Mouse (Mus musculus) mesoderm, embryonic 11.5 days (tissue): ENCODE results near the gene Tmod3.
"Not testable (repeated sequence)": the region's sequence is repeated elsewhere in the genome, so short reads cannot be mapped to it uniquely, and the experiment has no call there.

Source experiments
- DNase-seq: peaks from one replicate; pipeline ENCODE4 v3.0.0-alpha.2; 2012; ENCODE audit warnings: low read depth, low spot score

Tmod3 gene

DNA sequence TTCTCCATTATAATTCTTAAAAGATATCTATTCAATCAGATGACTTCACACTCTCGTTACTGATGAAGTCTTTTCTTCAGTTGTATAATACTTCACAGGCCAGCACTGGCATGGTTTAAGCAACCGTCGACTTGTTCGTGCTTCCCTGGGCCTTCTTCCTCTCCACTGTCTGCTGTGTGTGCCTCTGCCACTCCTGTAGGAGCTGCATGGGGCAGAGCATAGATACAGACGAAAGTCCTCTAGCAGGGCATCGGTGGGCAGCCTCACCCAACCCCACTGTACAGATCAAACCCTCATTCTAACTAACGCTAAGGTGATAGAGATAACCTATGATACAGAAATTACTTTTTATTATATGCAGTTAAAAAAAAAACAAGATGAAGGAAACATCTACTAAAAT is 60.9 kb downstream of the Tmod3 start:
- no peak for DNase-seq

- DNase-seq, result peak; percentile 33
These were observed 63.5 kb downstream of the Tmod3 start for GRCm38 (mm10) chr9:75495945-75496344.

DNA sequence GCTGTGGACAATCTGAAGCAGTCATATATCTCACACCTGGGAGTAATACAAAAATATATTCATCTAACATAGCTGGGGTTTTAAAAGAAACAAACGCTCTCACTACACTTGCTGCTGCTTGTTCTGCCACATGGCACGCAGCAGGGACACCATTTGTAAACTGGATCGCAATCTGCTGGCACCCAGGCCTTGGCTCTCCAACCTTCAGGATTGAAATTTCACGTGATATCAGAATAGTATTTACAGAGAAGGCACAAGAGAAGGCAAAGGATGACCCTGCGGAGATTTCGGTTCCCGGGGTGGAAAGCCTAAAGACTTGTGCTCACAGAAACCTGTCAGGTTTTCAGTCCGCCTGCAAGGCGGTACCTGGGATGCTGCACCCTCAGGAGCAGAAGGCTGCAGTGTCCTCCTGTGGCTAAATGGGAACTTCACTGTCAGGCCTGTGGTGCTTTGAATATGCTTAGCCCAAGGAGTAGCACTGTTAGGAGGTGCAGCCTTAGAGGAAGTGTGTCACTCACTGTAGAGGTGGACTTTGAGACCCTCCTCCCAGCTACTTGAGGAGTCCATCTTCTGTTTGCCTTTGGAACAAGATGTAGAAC is 65.0 kb downstream of the Tmod3 start:
- DNase-seq, result no peak

DNA sequence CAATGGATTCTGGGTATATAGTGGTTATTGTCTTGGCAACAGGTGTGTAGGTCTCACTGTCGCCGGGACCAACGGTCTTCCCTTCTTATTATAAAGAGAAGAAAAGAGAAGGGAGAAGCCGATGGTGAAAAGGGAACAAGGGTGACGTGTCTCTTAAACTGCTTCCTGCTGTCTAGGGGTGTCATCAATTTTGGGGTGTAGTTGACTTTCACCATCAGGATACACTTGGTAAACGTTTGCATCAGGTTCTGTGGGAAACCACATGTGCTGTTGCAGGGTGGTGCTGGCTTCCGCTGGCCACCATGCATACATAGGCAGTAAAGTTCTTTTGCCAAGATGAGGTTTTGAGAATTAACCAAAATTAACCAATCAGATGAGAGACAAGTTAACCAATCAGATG is 71.2 kb downstream of the Tmod3 start:
- not testable (repeated sequence) for DNase-seq

DNA sequence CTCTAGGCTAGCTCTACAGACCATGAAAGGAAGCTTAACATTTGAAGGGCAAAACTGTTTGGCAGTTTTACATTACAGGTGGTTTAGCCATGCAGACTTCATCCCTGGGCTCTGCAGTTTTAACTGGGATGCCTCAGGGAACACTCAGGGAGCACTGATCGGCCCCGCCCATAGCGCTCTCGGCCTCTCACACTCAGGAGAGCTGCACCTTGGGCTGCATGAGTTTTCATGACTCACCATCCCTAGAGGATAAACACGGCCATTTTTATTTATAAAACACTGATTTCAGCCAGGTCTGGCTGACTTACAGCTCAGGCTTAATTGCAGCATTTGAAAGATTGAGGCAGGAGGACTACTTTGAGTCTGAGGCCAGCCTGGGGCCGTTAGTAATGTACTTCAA is 74.2 kb downstream of the Tmod3 start:
- DNase-seq, result no peak

- no peak for DNase-seq
These were observed 78.9 kb downstream of the Tmod3 start for GRCm38 (mm10) chr9:75480536-75481075.

DNA sequence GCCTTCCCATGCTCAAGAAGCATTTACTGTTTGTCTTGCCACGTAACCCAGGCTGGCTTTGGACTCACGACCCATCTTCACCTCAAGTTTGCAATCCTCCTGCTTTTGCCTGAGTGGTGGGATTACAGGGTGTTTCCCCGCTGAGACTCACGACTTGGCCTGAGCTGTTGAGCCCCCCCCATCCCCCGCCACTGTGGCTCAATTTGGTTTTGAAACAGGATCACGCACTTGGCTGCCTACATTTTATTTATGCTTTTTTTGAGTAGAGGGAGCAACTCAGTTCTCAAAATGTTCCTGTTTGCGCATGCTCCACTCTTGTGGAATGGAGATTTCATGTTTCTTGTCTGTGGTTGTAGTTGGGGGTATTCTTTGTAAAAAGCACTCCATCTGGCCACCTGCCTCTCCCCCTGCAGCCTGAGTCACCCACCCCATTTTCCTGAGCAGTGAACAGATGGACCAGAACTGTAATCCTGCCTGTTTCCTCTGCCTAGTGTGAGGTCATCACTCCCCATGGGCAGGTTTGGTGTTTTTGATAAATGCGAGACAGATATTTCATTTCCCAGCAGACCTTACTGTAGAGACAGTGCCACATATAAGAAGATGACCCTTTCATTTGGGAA is 80.2 kb downstream of the Tmod3 start:
- no peak for DNase-seq

- no peak for DNase-seq
These were observed 82.2 kb downstream of the Tmod3 start for GRCm38 (mm10) chr9:75477212-75477611.

DNA sequence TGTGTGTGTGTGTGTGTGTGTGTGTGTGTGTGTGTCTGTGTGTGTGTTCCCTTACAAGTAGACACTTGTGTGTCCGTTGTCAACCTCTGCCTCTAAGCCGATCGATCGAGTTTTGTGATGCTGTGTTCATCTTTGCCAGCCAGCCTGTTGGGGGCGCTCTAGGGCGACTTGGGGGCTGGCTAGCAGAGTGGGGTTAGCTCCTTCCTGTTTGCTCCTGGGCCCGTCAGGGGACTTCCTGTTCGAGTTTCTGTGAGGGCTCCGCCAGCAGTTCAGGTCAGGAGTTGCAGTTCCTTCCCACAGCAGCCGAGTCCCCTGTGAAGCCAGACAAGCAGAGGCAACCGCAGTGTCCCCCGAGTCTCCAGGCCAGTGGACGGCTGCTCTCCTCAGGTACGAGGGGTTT is 91.2 kb downstream of the Tmod3 start:
- peak; percentile 12 for DNase-seq

DNA sequence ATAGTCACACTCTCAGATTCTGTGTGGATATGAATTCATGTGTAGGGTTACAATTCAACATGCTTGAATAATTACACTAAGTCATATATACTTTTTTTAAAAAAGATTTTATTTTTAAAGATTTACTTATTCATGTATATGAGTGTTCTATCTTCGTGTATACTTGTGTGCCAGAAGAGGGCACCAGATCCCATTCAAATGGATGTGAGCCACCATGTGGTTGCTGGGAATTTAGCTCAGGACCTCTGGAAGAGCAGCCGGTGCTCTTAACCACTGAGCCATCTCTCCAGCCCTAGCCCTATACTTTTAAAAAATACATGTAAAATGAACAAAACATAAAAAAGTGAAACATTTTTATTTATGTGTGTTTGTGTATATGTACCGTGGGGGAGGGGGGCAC is 91.9 kb downstream of the Tmod3 start:
- DNase-seq, result no peak

- no peak for DNase-seq
These were observed 92.8 kb downstream of the Tmod3 start for GRCm38 (mm10) chr9:75466641-75467040.

DNA sequence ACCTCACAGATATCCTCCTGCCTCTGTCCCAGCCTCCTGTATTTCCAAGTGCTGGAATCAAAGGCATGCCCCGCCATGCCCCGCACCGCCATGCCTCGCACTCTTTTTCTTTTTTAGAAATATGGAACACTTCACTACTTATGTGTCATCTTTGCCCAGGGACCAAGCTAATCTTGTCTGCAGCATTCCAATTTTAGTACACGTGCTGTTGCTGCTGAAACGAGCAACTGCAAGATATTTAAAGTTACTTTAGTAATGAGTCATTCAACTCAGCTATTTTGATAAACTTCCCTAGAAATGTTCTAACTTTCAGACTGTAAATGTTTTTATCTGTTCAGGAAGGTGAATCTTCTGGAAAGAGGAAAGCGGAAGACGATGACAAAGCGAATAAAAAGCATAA is 93.6 kb downstream of the Tmod3 start:
- no peak for DNase-seq

DNA sequence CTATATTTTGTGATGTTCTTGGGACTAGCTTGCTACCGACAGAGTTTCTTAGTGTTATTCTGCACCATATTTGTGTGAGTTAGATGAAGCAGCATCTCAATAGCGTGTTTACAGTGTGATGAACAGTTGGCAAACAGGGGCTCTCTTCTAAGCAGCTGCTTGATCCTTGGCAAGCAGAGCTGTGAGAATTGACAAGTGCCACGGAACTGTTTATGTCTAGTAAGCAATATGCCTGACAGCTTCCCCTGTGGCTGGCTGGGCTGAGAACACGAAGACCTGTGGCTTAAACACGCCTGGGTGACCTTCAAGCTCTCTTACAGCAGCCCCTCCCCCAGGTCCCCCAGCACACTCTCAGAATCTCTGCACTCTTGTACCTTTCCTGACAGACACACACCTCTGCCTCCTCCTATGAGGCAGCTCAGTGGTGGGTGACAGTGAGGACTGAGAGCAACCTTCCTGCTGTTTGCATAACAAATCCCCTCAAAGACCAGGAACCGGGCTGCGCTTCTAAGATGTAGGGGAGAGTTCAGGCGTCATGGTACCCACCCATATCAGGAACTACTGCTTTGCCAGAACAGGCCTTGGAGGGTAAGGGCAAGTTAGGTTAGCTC is 96.3 kb downstream of the Tmod3 start:
- no peak for DNase-seq

DNA sequence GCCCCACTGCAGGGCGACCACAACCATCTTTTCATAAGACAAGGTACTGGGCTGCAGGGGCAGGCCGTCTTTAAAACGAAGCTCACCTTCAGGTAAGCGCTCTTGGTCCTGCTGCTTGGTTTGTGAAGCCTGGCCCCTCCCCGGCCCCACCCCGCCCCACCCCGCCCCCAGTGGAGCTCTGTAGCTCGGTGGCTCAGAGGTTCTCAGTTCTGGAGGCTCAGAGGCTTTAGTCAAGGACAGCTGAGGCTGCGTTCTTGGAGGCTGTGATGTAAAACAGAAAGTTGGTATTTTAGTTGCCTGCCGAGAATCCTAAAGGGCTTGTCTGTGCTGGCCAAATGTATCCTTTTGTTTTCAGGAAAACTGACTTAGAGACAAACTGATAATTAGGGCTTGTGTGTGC is 103.8 kb downstream of the Tmod3 start:
- DNase-seq, result no peak

- no peak for DNase-seq
These were observed 105.5 kb downstream of the Tmod3 start for GRCm38 (mm10) chr9:75453994-75454393.

GRCm38 (mm10) chr9:75448021-75448420 is 111.4 kb downstream of the Tmod3 start:
- DNase-seq, result no peak
